Mouse (Mus musculus) C2C12 (cell line): Measurements from ENCODE around the gene Clip4. TPM values are rescaled to one million over a fixed set of nuclear protein-coding genes. Genes with fewer than 3 reads are reported as not detected.
A peak's percentile ranks its signal among the peaks of the same experiment; 100 is the strongest.

ENCODE experiments used
- H3K27me3 ChIP-seq: one replicate; pipeline ENCODE4 v1.6.1; 2011; ENCODE audit not compliant: control insufficient read depth, insufficient read depth, insufficient read length
- H3K36me3 ChIP-seq: one replicate; pipeline ENCODE4 v1.6.1; 2011; ENCODE audit not compliant: control insufficient read depth, insufficient read depth
- H3K4me3 ChIP-seq: one replicate; pipeline ENCODE4 v1.5.1; 2011; ENCODE audit warnings: mild to moderate bottlenecking, control low read depth; ENCODE audit not compliant: poor library complexity, insufficient read depth, severe bottlenecking
- H3K79me2 ChIP-seq: one replicate; pipeline ENCODE4 v1.6.1; 2011; ENCODE audit not compliant: control insufficient read depth, insufficient read depth
- H3K79me3 ChIP-seq: one replicate; pipeline ENCODE4 v1.6.1; 2011; ENCODE audit warnings: low read depth, control low read depth
- H3ac ChIP-seq: one replicate; pipeline ENCODE3; 2011; ENCODE audit warnings: low read depth; ENCODE audit not compliant: control insufficient read depth, insufficient read length
- CEBPB ChIP-seq: IDR thresholded peaks from one replicate; pipeline ENCODE4 v1.6.1; 2011; ENCODE audit warnings: low read depth, mild to moderate bottlenecking, control low read depth, moderate library complexity
- CTCF ChIP-seq: IDR thresholded peaks from one replicate; pipeline ENCODE4 v1.5.1; 2011; ENCODE audit not compliant: control insufficient read depth, insufficient read depth, insufficient read length
- FOSL1 ChIP-seq: IDR thresholded peaks from one replicate; pipeline ENCODE4 v1.8.0; 2011; ENCODE audit warnings: mild to moderate bottlenecking, low read length; ENCODE audit not compliant: poor library complexity, insufficient read depth, severe bottlenecking
- MAX ChIP-seq: IDR thresholded peaks from one replicate; pipeline ENCODE4 v1.6.1; 2011; ENCODE audit warnings: mild to moderate bottlenecking, control low read depth
- MYOD1 ChIP-seq: IDR thresholded peaks from one replicate; pipeline ENCODE4 v1.6.1; 2011; ENCODE audit warnings: low read depth; ENCODE audit not compliant: control insufficient read depth, insufficient read length
- MYOG ChIP-seq: IDR thresholded peaks from one replicate; pipeline ENCODE4 v1.6.1; 2011; ENCODE audit not compliant: control insufficient read depth, insufficient read length; ENCODE audit errors: extremely low read depth
- USF1 ChIP-seq: IDR thresholded peaks from one replicate; pipeline ENCODE4 v1.6.1; 2011; ENCODE audit warnings: low read depth, mild to moderate bottlenecking, control low read depth, moderate library complexity
- polyA plus RNA-seq: library from polyadenylated mRNA; unstranded; fragments of >200 nt; fragmentation: generic; extraction: Trizol; gene quantifications from one replicate; pipeline ENCODE4 v1.2.1, GENCODE M21; 2012; ENCODE audit warnings: missing spikeins

Gene Clip4
- polyA plus RNA-seq, 1 experiment: 1.3 TPM

DNA sequence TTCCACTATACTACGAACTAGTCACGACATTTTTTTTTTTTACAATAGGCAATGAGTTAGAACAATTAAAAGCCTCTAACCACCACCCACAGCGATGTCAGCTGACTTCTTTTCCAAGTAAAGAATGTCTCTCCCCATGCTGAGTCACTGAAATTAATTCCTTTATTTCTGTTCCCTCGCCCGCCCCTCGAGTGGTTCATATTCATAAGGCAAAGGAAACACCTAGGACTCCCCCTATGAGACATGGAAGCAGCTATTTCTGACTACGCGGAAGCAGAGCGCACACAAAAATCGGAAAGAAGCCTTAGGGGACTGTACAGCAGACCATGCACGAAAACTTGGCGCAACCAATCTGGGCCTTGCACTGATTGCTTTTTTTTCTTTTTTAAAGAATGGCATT lies 100.6 kb downstream of the Clip4 start:
- Histone ChIP-seq H3K4me3 (no peak overlapping the region), H3K79me3 (no peaks in the 10 kb centered on the region), H3ac (no peak overlapping the region), H3K27me3 (no peaks in the 10 kb centered on the region), H3K79me2 (no peaks in the 10 kb centered on the region), H3K36me3 (no peaks in the 10 kb centered on the region)
- TF ChIP-seq FOSL1 (no peak), USF1 (no peak), MYOG (no peak), CEBPB (no peak), MAX (no peak), MYOD1 (no peak), CTCF (no peak)

DNA sequence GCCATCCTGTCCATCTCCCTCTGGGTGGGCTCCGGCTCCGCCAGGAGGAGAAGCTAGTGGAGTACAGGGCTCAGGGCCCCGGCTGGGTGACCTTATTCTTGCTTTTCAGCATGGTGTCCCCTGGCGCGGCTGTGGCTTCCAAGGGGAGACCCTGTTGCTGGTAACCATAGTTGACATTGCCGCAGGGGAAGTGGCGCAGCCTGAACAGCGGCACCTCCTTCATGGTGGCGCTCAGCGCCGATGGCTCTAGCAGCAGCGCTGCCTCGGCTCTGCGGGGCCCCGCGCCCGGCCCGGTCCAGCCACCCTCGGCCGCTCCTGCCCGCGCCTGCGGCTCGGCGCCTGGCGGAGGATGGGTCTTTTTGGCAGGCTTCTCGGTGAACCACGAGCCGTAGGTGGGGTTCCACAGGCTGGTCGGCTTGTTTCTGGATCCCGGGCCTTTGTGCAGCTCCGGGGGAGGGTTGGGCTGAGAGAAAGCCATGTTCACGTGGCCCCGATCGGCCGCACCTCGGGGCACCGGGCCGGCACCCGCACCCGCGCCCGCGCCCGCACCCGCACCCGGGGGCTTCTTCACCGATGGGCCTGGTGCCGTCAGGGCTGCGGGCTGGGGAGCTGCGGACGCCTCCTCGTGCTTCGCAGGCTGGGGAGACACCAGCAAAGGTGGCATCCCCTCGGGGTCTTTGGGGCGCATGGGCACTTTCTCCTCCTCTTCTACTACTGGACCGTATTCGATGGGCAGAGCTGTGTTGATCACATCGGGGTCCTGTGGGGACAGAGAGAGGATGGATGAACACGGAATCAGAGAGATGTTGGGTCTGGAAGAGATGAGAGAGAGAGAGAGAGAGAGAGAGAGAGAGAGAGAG lies 101.3 kb downstream of the Clip4 start:
- H3K4me3 ChIP-seq: no peak overlapping the region

DNA sequence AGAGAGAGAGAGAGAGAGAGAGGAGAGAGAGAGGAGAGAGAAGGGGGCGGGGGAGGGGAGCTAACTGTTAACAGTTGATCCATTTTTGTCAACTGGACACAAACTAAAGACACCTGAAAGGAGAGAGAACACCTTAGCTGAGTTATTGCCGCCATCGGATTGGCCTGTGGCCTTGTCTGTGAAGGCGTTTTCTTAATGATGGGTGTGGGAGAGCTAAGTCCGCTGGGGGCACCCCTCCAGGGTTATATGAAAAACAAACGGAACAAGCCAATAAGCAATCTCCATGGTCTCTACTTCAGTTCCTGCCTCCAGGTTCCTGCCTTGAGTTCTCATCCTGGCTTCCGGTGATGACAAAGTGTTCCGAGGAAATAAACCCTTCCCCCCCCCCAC lies 102.0 kb downstream of the Clip4 start:
- Histone ChIP-seq H3K4me3 (no peak overlapping the region), H3K36me3 (no peaks in the 10 kb centered on the region), H3K79me2 (no peaks in the 10 kb centered on the region), H3K79me3 (no peaks in the 10 kb centered on the region), H3K27me3 (no peaks in the 10 kb centered on the region), H3ac (no peak overlapping the region)
- no peak for TF ChIP-seq MAX

More for the DNA sequence above, 101.3 kb downstream of the Clip4 start:
- Histone ChIP-seq H3ac (no peak overlapping the region), H3K79me2 (no peaks in the 10 kb centered on the region), H3K79me3 (no peaks in the 10 kb centered on the region), H3K36me3 (no peaks in the 10 kb centered on the region), H3K27me3 (no peaks in the 10 kb centered on the region)
- no peak for TF ChIP-seq CTCF
- TF ChIP-seq MAX: no peak
- TF ChIP-seq CEBPB: no peak
- no peak for TF ChIP-seq MYOD1
- TF ChIP-seq FOSL1: no peak

DNA sequence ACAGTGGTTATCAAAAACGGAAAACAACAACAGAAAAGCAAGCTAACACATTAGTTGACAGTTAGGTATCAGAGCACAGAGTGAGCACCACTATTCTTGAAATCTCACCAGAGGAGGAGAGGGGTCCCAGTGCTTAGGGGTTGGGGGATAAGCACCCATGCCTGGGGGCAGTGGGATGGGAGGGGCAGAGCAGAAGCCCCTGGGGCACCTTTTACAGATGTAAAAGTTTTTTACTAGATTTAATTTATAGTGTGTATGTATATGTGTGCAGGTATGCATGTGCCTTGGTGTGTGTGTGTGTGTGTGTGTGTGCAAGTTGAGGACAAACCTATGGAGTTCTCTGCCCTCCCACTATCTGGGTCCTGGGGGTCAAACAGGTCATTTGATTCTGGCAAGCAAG lies 102.4 kb downstream of the Clip4 start:
- no peak overlapping the region for H3ac ChIP-seq
- no peak overlapping the region for H3K4me3 ChIP-seq
- no peaks in the 10 kb centered on the region for H3K36me3 ChIP-seq
- no peaks in the 10 kb centered on the region for H3K27me3 ChIP-seq
- H3K79me3 ChIP-seq: no peaks in the 10 kb centered on the region
- H3K79me2 ChIP-seq: no peaks in the 10 kb centered on the region
- TF ChIP-seq CTCF: no peak
- no peak for TF ChIP-seq USF1
- TF ChIP-seq MAX: no peak
- no peak for TF ChIP-seq MYOD1
- TF ChIP-seq CEBPB: no peak
- no peak for TF ChIP-seq FOSL1
- TF ChIP-seq MYOG: no peak

DNA sequence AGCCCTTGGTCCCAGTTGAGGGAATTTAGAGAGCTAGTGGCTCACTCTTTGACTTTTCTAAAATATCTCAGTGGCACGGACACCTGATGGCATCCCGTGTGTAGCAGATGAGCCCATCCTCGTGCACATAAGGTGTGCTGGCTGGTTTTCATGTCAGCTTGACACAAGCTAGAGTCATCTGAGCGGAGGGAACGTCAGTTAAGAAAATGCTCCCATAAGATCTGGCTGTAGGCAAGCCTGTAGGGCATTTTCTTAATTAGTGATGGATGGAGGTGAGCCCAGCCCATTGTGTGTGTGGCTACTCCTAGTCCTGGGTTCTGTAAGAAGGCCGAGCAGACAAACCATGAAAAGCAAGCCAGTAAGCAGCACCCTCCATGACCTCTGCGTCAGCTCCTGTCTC lies 103.7 kb downstream of the Clip4 start:
- Histone ChIP-seq H3K79me3 (no peaks in the 10 kb centered on the region), H3K79me2 (no peaks in the 10 kb centered on the region), H3K4me3 (no peak overlapping the region), H3ac (no peak overlapping the region), H3K36me3 (no peaks in the 10 kb centered on the region), H3K27me3 (no peaks in the 10 kb centered on the region)
- TF ChIP-seq MYOD1: no peak
- no peak for TF ChIP-seq FOSL1
- no peak for TF ChIP-seq CEBPB
- no peak for TF ChIP-seq MYOG
- TF ChIP-seq CTCF: no peak
- TF ChIP-seq USF1: no peak
- TF ChIP-seq MAX: no peak

DNA sequence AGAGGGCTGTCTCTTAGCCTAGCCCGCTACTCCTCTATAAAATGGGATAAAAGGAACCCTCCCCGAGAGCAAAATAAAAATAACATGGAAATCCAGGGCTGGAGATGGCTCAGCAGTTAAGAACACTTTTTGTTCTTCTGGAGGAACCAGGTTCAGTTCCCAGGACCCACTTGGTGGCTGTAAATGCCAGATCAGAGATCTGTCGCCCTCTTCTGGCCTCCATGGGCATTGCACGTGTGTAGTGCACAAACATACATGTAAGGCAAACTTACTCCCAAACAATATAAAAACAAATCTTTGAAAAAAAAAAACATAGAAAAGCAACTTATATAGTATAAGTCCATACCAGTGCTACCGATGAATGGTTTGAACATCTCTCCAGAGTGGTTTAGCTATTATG lies 104.7 kb downstream of the Clip4 start:
- Histone ChIP-seq H3K79me2 (no peaks in the 10 kb centered on the region), H3K36me3 (no peaks in the 10 kb centered on the region)
- TF ChIP-seq MAX (peak; percentile 40), MYOG (no peak), CTCF (peak; percentile 5)

More for the DNA sequence above, 104.7 kb downstream of the Clip4 start:
- no peaks in the 10 kb centered on the region for H3K27me3 ChIP-seq
- H3ac ChIP-seq: no peak overlapping the region
- no peak overlapping the region for H3K4me3 ChIP-seq
- H3K79me3 ChIP-seq: no peaks in the 10 kb centered on the region
